In genomic region chr6:140229295-140229694, GRCm38 (mm10) we compare ENCODE assay signal across 9 mouse cellular contexts.
DNase-seq lines count a peak whose midpoint lies in the region; ATAC-seq and TF ChIP-seq lines count a peak whose summit lies in the region.
"Had no signal": no experiment of that assay in that cellular context is flagged by ENCODE, and none has a peak within 500 bp of the region (broad histone marks: within the 10 kb centered on the region; RNA-seq: fewer than 3 reads in every experiment).

No protein-coding gene starts in this region.

- TF ChIP-seq CTCF in liver, adult 2 months (IDR thresholded peaks at IDR 0.05; ENCODE audit: low read depth, low read length), result no peak
- no peak for TF ChIP-seq CTCF in cerebellum, adult 2 months (IDR thresholded peaks at IDR 0.05; ENCODE audit: borderline replicate concordance, insufficient read depth, low read depth, low read length)

- no peak overlapping the region for H3K27ac ChIP-seq in liver, adult 2 months (replicated peaks; ENCODE audit: insufficient read depth, low read depth, low read length)
- H3K27ac ChIP-seq in liver, embryonic 12.5 days, result no peak overlapping the region
- H3K27ac ChIP-seq in cerebellum, adult 2 months (ENCODE audit: insufficient read depth, low read length), result no peak overlapping the region
- H3K27ac ChIP-seq: liver, embryonic 14.5 days had no signal

- H3K4me2 ChIP-seq in liver, embryonic 12.5 days, result no peak overlapping the region

- ATAC-seq in liver, embryonic 12.5 days, result no peak

- DNase-seq in adrenal gland, postnatal 10 days, result peak; percentile 74
- no peak for DNase-seq in adrenal gland, adult 8-10 months
- peak; percentile 81 for DNase-seq in liver, adult 2 months (ENCODE audit: extremely low read depth, low read depth, low spot score)
- peak; percentile 72 for DNase-seq in kidney, postnatal 10 days
- peak; percentile 21 for DNase-seq in ovary, postnatal 10 days (ENCODE audit: low spot score)
- DNase-seq in cerebellum, adult 2 months, result no peak
- no peak for DNase-seq in frontal cortex, adult 2 months (ENCODE audit: extremely low spot score in 1 of 2, low spot score in 1 of 2)

- no peak overlapping the region for H3K4me3 ChIP-seq in liver, adult 2 months (ENCODE audit: insufficient read depth, low read depth, low read length)
- no peak overlapping the region for H3K4me3 ChIP-seq in liver, embryonic 12.5 days
- no peak overlapping the region for H3K4me3 ChIP-seq in cerebellum, adult 2 months (replicated peaks; ENCODE audit: insufficient read depth, low read depth, low read length)

- 0 out of 2 replicates have a peak, but pooled peaks cover 1% of the 10 kb centered on the region for H3K4me1 ChIP-seq in liver, adult 2 months (ENCODE audit: control insufficient read depth, insufficient read depth, low read length)
- no peaks in the 10 kb centered on the region for H3K4me1 ChIP-seq in liver, embryonic 12.5 days
- no peaks in the 10 kb centered on the region for H3K4me1 ChIP-seq in cerebellum, adult 2 months (ENCODE audit: control insufficient read depth, insufficient read depth, low read length)

- H3K36me3 ChIP-seq in liver, adult 2 months (ENCODE audit: control insufficient read depth, insufficient read depth, low read length), result no peaks in the 10 kb centered on the region
- H3K36me3 ChIP-seq in liver, embryonic 12.5 days, result no peaks in the 10 kb centered on the region

- no peak for TF ChIP-seq POLR2A in liver, adult 2 months (IDR thresholded peaks at IDR 0.05; ENCODE audit: extremely low read depth, insufficient read depth, low read length)
- no peak for TF ChIP-seq POLR2A in cerebellum, adult 2 months (IDR thresholded peaks at IDR 0.05; ENCODE audit: borderline replicate concordance, insufficient read depth, low read length)

- H3K27me3 ChIP-seq in liver, adult 2 months (ENCODE audit: control insufficient read depth, insufficient read depth, low read length), result no peaks in the 10 kb centered on the region
- no peaks in the 10 kb centered on the region for H3K27me3 ChIP-seq in liver, embryonic 12.5 days (replicated peaks)
- no peaks in the 10 kb centered on the region for H3K27me3 ChIP-seq in cerebellum, adult 2 months (ENCODE audit: control insufficient read depth, insufficient read depth, low read length)

- no peak overlapping the region for H3K9ac ChIP-seq in liver, adult 2 months (ENCODE audit: low read depth, low read length)
- H3K9ac ChIP-seq in liver, embryonic 12.5 days, result no peak overlapping the region
- H3K9ac ChIP-seq: liver, embryonic 14.5 days had no signal

- WGBS in liver, adult 2 months, result 16% methylated on average over 9 of the region's 9 CpGs
- 53% methylated on average over 9 of the region's 9 CpGs for WGBS in liver, embryonic 12.5 days (ENCODE audit: insufficient replicate concordance)
- WGBS in cerebellum, adult 2 months, result 52% methylated on average over 9 of the region's 9 CpGs

- H3K9me3 ChIP-seq in liver, embryonic 12.5 days (replicated peaks), result no peaks in the 10 kb centered on the region

- no peaks in the 10 kb centered on the region for H3K79me2 ChIP-seq in liver, adult 2 months (ENCODE audit: control insufficient read depth, insufficient read depth, low read length)

Comparison
In these comparisons a context has a peak if more than half of its experiments do, and no peak if none do; other contexts are left out.
1. DNase-seq: peak in adrenal gland, postnatal 10 days (single experiment), liver, adult 2 months (single experiment), kidney, postnatal 10 days (single experiment) and ovary, postnatal 10 days (single experiment); none in adrenal gland, adult 8-10 months (single experiment), cerebellum, adult 2 months (0 of 2) and frontal cortex, adult 2 months (0 of 2).